Comparison of ENCODE assay signal across 12 mouse cellular contexts in genomic region chr13:94298401-94298800, GRCm38 (mm10). TPM values are rescaled to one million over a fixed set of nuclear protein-coding genes. Genes with fewer than 3 reads are reported as not detected.
DNase-seq lines count a peak whose midpoint lies in the region; ATAC-seq and TF ChIP-seq lines count a peak whose summit lies in the region.
"Had no signal": no experiment of that assay in that cellular context is flagged by ENCODE, and none has a peak within 500 bp of the region (broad histone marks: within the 10 kb centered on the region; RNA-seq: fewer than 3 reads in every experiment).

No protein-coding gene starts in this region.

- no peak overlapping the region for H3K9ac ChIP-seq in liver, postnatal 0 days (replicated peaks)
- H3K9ac ChIP-seq: hindbrain, embryonic 13.5 days; liver, embryonic 15.5 days had no signal

- no peak for TF ChIP-seq CTCF in liver, postnatal 0 days (IDR thresholded peaks at IDR 0.05; ENCODE audit: low read depth)

- DNase-seq in urinary bladder, postnatal 14 days (ENCODE audit: low spot score): peak; percentile 34
- DNase-seq in urinary bladder, postnatal 4 days (ENCODE audit: low spot score in 2 of 2): no peak
- DNase-seq in liver, postnatal 0 days: peak; percentile 59
- no peak for DNase-seq in cerebellum, adult 9-11 months
- DNase-seq in embryo, embryonic 11 days: no peak
- DNase-seq in kidney, postnatal 10 days: no peak
- no peak for DNase-seq in spleen, postnatal 4 days (ENCODE audit: low spot score in 2 of 2)
- DNase-seq: right cerebral cortex, postnatal 14 days had no signal

- TF ChIP-seq EP300 in liver, postnatal 0 days (IDR thresholded peaks at IDR 0.05; ENCODE audit: low read depth): no peak

- peak; percentile 29; the same call in 1 of the 2 replicates for ATAC-seq in common myeloid progenitor, adult 5-6 weeks (replicated peaks; ENCODE audit: low read depth, poor library complexity, severe bottlenecking)
- peak; percentile 76 for ATAC-seq in liver, postnatal 0 days

- WGBS in liver, postnatal 0 days (ENCODE audit: insufficient replicate concordance): 52% methylated on average over 4 of the region's 4 CpGs

- peaks cover 18% of the 10 kb centered on the region for H3K4me1 ChIP-seq in liver, postnatal 0 days (ENCODE audit: insufficient read depth)
- H3K4me1 ChIP-seq: hindbrain, embryonic 13.5 days had no signal

- H3K27me3 ChIP-seq in liver, postnatal 0 days (ENCODE audit: insufficient read depth, low read length): no peaks in the 10 kb centered on the region
- H3K27me3 ChIP-seq: hindbrain, embryonic 13.5 days; liver, embryonic 15.5 days had no signal

- no peaks in the 10 kb centered on the region for H3K36me3 ChIP-seq in liver, postnatal 0 days (replicated peaks; ENCODE audit: insufficient read depth, low read length)
- H3K36me3 ChIP-seq: hindbrain, embryonic 13.5 days; liver, embryonic 15.5 days had no signal

- no peak overlapping the region for H3K4me2 ChIP-seq in liver, postnatal 0 days (ENCODE audit: low read depth, low read length)
- H3K4me2 ChIP-seq: hindbrain, embryonic 13.5 days; liver, embryonic 15.5 days had no signal

- H3K4me3 ChIP-seq in liver, postnatal 0 days (ENCODE audit: low read depth, low read length): no peak overlapping the region
- H3K4me3 ChIP-seq: hindbrain, embryonic 13.5 days; layer of hippocampus, adult 2 months; liver, embryonic 15.5 days had no signal

- no peaks in the 10 kb centered on the region for H3K9me3 ChIP-seq in liver, postnatal 0 days (ENCODE audit: low read length)
- H3K9me3 ChIP-seq: hindbrain, embryonic 13.5 days; liver, embryonic 15.5 days had no signal

- H3K27ac ChIP-seq in liver, postnatal 0 days (ENCODE audit: low read depth): peak overlapping the region; percentile 34; the same call in 1 of the 2 replicates
- H3K27ac ChIP-seq: hindbrain, embryonic 13.5 days; layer of hippocampus, adult 2 months; liver, embryonic 15.5 days had no signal

RNA-seq across cellular contexts. Expression of gene Scamp1, which starts 12.7 kb away (rescaled TPM):
- total RNA-seq in common myeloid progenitor, adult 5-6 weeks (2017): 8.9 and 12.9 TPM in 2 replicates
- 12.0 and 13.8 TPM in 2 replicates for polyA plus RNA-seq in liver, postnatal 0 days (2015; fragmentation: Nextera tagmentation; extraction: Ambion mirVana)

Comparison
In these comparisons a context has a peak if more than half of its experiments do, and no peak if none do; other contexts are left out.
1. DNase-seq: peak in urinary bladder, postnatal 14 days (single experiment) and liver, postnatal 0 days (single experiment); none in urinary bladder, postnatal 4 days (0 of 2), cerebellum, adult 9-11 months (single experiment), embryo, embryonic 11 days (single experiment), kidney, postnatal 10 days (single experiment) and spleen, postnatal 4 days (0 of 2).